Mouse (Mus musculus) left cerebral cortex, adult 9 months (tissue): Measurements from ENCODE around the gene Serpina1b.
"Not testable (repeated sequence)": the region's sequence is repeated elsewhere in the genome, so short reads cannot be mapped to it uniquely, and the experiment has no call there.

Experiments
- DNase-seq, 2 experiments: peaks; one replicate each; pipeline ENCODE4 v3.0.0; 2022; ENCODE audit warnings: low spot score in 2 of 2

Serpina1b gene

DNA sequence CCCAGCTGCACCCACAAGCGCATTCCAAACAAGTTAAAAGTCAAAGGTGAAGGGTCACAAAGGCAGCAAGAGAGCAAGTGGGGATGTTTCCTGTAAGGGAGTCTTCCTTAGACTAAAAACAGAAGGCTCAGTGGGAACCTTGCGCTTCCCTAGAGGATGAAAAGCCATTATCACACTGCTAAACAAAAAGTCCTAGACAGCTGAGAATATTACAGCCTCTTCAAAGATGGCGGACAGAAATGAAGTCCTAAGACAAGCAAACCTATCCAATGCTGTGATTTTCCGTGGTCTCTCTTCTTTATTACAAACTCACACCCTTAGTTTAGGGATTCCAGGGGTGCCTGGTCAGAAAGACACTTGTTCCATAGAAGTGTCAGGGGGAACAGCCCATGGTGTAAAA is at the start of gene Serpina1b:
TSS of gene Serpina1b (minus strand) at position 101 of the 400 bp plus-strand sequence.
- not testable (repeated sequence) for DNase-seq

DNA sequence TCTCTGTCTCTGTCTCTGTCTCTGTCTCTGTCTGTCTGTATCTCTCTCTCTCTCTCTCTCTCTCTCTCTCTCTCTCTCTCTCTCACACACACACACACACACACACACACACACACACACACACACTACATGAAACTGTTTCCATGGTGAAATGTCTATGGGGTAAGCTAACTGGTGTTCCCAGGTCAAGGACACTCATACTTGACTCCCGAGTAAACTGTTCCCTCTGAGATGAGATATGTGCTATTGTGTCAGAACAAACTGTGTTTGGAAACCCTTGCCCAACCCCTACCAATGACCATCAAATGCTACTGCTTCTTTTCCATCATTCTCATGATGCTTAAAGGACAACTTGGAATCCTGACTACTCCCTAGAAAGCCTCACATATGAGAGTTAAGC is 36.7 kb upstream of the Serpina1b start:
- not testable (repeated sequence) for DNase-seq

GRCm38 (mm10) chr12:103863101-103863974 is 33.2 kb upstream of the Serpina1b start, which contains the start of gene Serpina1a:
Gene Serpina1a, minus strand, starts transcription at chr12:103863562.
- DNase-seq, result not testable (repeated sequence)

DNA sequence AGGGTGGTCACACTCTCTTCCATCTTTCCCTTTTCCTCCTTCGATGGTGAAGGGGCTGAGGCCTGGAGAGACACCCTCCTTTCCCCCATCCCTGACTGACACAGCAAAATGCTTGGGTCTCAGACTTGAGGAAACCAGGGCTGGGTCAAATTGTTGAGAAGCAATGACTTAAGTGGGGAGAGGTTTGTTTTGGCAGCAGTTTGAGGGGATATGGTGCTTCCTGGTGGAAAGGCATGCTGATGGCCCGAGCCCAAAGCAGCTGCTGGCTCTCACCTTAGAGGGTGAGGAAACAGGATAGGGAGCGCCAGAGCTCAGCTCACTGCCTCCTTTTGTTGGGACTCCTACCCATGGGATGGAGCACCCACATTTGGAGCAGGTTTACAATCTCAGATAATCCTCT is 30.8 kb upstream of the Serpina1b start:
- no peak for DNase-seq

GRCm38 (mm10) chr12:103860571-103860970 is 30.4 kb upstream of the Serpina1b start:
- not testable (repeated sequence) for DNase-seq

- DNase-seq, result not testable (repeated sequence)
Observed at GRCm38 (mm10) chr12:103859584-103859983, 29.4 kb upstream of the Serpina1b start.

DNA sequence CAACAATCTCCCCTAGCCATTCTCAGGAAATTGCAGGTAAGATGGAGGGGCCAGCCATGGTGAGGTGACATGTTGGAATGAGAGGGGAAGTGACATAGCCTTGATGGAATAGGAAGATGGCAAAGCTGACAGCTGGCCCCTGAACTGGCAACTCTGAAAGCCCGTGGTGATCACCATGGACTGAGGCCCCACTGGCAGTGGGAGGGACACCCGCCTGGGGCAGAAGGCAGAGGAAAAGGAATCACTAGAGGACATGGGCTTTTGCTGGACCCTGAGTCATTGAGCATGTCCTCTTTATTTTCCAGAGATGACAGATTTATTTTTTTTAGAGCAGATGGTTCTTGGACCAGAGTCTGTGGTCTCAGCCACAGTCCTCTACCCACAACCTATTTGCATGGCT is 22.9 kb upstream of the Serpina1b start:
- not testable (repeated sequence) for DNase-seq

GRCm38 (mm10) chr12:103827661-103828372 is 2.4 kb downstream of the Serpina1b start:
- not testable (repeated sequence) for DNase-seq

GRCm38 (mm10) chr12:103823826-103824225 is 6.3 kb downstream of the Serpina1b start:
- DNase-seq, result not testable (repeated sequence)

DNA sequence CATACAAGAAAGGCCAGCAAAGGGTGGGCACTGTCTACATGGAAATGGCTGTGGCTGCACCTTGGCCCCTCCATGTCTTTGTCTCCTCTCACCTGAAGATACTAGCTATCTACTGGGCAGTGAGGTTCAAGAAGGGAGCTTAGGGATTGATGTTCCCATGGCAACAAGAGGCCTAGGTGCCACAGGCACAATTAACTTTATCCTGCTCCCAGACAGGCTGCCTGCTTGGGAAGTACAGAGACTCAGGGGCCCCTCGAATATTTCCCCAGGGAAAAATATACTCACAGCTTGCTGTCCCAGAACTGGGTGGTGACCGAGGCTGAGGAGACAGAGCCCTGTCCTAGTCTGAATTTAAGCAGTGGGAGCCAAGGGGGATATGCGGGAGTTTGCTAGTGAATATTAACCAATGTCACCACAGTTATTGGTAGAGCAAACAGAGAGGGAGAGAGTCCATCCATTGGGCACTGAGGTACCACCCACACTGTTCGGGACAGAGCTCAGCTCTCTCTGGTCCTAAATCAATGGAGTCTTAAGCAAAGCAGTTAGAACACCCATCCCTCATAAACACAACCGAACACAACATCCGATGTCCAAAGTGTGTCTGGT is 56.8 kb downstream of the Serpina1b start, which contains the start of gene Serpina1d:
TSS of gene Serpina1d (minus strand) at position 347 of the 606 bp plus-strand sequence.
- DNase-seq, result not testable (repeated sequence)

GRCm38 (mm10) chr12:103770597-103770996 is 59.6 kb downstream of the Serpina1b start:
- DNase-seq, result not testable (repeated sequence)

GRCm38 (mm10) chr12:103763083-103763482 is 67.1 kb downstream of the Serpina1b start:
- not testable (repeated sequence) for DNase-seq

- DNase-seq, result not testable (repeated sequence)
Observed at GRCm38 (mm10) chr12:103760316-103760715, 69.9 kb downstream of the Serpina1b start.

DNA sequence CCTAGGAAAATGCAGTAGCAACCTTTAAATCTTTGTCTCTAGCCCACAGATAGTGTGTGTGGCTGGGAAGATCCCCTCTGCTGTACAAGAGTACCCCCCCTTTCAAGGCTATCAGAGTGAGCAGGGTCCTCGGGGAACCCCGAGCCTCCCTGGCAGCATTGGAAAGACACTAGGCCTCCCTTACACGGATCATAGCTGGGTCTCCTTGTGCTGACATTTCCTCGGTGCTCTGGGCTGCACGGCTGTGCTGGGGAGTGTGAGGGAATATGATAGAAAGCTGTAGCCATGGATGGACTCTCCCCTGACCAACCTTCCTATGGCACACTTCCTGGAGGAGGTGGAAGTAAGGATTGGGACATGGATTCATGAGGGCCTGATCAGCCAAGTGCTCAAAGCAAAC is 84.2 kb downstream of the Serpina1b start:
- not testable (repeated sequence) for DNase-seq

DNA sequence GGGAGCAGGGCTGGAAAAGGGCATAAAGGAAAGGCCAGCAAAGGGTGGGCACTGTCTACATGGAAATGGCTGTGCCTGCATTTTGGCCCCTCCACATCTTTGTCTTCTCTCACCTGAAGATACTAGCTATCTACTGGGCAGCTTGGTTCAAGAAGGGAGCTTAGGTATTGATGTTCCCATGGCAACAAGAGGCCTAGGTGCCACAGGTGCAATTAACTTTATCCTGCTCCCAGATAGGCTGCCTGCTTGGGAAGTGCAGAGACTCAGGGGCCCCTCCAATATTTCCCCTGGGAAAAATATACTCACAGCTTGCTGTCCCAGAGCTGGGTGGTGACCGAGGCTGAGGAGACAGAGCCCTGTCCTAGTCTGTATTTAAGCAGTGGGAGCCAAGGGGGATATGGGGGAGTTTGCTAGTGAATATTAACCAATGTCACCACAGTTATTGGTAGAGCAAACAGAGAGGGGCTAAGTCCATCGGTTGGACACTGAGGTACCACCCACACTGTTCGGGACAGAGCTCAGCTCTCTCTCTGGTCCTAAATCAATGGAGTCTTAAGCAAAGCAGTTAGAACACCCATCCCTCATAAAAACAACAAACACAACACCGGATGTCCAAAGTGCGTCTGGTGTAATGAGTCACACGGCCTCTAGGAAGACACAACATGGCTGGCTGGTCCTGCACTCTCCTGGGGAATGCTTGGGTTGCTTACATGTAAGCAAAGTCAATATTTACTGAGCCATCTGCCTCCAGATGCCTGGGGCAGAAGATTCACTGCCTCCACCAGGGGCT is 92.2 kb downstream of the Serpina1b start:
- DNase-seq, result not testable (repeated sequence)

- DNase-seq, result not testable (repeated sequence)
Observed at GRCm38 (mm10) chr12:103735566-103735965, 94.6 kb downstream of the Serpina1b start.

GRCm38 (mm10) chr12:103735101-103735500 is 95.1 kb downstream of the Serpina1b start:
- not testable (repeated sequence) for DNase-seq

GRCm38 (mm10) chr12:103711537-103711936 is 118.6 kb downstream of the Serpina1b start:
- DNase-seq, result no peak

DNA sequence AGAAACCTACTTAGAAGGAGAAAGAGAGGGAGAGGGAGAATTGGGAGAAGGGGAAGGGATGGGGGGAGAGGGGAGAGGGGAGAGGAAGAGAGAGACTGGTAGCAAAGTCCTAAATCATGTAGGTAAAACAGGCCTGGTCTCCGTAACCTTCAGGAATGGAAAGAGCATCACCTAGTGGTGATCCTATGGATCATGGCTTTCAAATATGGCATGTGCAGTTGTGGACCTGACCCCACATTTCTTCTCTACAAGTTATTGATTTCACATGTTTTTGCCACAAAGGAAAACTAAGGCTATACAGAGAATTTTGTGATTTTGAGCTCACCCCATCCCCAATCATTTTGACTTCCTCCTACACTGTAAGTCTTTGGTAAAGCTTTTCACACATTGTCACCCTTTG is 119.8 kb downstream of the Serpina1b start:
- DNase-seq, result no peak

GRCm38 (mm10) chr12:103706113-103706512 is 124.1 kb downstream of the Serpina1b start:
- DNase-seq, result no peak

DNA sequence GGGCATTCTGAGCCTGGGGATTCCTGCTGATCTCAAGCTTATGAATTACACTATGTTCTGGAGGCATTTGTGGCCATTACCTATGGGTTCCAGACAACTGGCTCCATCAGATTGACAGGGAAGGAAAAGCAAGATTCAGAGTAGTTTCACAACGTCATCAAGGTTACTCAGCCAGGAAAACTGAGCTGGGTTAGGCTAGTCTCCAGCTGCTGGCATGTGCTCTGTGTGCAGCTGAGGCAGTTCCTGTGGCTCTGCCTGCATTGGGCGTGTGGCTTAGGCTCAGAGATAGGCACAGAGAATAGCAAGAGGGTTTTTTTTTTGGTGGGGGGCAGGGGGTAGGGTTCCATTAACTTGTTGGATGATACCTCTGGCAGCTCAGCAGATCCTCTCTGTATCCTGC is 124.6 kb downstream of the Serpina1b start:
- no peak for DNase-seq
